Mouse (Mus musculus): ENCODE data around the gene Stat4.

DNA sequence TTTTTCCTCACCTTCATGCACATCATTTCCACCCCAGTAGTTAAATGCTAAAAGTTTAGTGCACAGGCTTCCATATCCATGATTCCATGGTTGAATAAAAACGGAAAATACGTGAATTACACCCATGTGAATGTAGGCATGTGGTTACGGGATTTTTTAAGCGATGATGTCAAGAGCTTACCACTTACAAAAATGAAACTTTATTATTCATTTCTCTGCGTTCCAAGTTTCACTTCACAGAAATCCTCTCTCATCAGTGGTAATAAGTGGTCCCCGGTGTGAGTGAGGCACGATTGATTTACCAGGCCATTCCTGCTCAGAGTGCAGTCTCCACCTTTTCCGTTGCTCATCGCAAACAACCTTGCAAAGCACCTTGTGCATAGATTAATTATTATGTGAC is 66.0 kb downstream of the Stat4 start:
- no peak for TF ChIP-seq CTCF (IDR thresholded peaks at IDR 0.05; ENCODE audit: insufficient read depth, low read depth, low read length)
- TF ChIP-seq POLR2A (IDR thresholded peaks at IDR 0.05; ENCODE audit: insufficient read depth, low read depth, low read length) = no peak

Measured in olfactory bulb, adult 2 months (tissue).